Mouse (Mus musculus): ENCODE data around the gene Btnl6. TPM values are rescaled to one million over a fixed set of nuclear protein-coding genes. Genes with fewer than 3 reads are reported as not detected.
"Not testable (repeated sequence)": the region's sequence is repeated elsewhere in the genome, so short reads cannot be mapped to it uniquely, and the experiment has no call there.

Gene Btnl6
- total and polyA plus RNA-seq, 2 experiments = not detected

GRCm38 (mm10) chr17:34470491-34470890, 46.7 kb downstream of the Btnl6 start:
- no peak overlapping the region for H3K4me3 ChIP-seq (ENCODE audit: insufficient read depth, low read depth, low read length)
- TF ChIP-seq POLR2A (IDR thresholded peaks at IDR 0.05; ENCODE audit: extremely low read depth, insufficient read depth, low read length) (no peak), CTCF (IDR thresholded peaks at IDR 0.05; ENCODE audit: low read depth, low read length) (no peak)
- no peaks in the 10 kb centered on the region for H3K27me3 ChIP-seq (ENCODE audit: control insufficient read depth, insufficient read depth, low read length)
- 78% methylated on average over 2 of the region's 2 CpGs for WGBS
- no peaks in the 10 kb centered on the region for H3K36me3 ChIP-seq (ENCODE audit: control insufficient read depth, insufficient read depth, low read length)
- no peaks in the 10 kb centered on the region for H3K79me2 ChIP-seq (ENCODE audit: control insufficient read depth, insufficient read depth, low read length)
- H3K9ac ChIP-seq (ENCODE audit: low read depth, low read length) = no peak overlapping the region
- H3K27ac ChIP-seq (replicated peaks; ENCODE audit: insufficient read depth, low read depth, low read length) = no peak overlapping the region
- DNase-seq (ENCODE audit: extremely low read depth, low read depth, low spot score) = no peak
- no peaks in the 10 kb centered on the region for H3K4me1 ChIP-seq (ENCODE audit: control insufficient read depth, insufficient read depth, low read length)

GRCm38 (mm10) chr17:34465906-34466305, 51.2 kb downstream of the Btnl6 start:
- not testable (repeated sequence) for H3K79me2 ChIP-seq (ENCODE audit: control insufficient read depth, insufficient read depth, low read length); H3K4me3 ChIP-seq (ENCODE audit: insufficient read depth, low read depth, low read length); H3K9ac ChIP-seq (ENCODE audit: low read depth, low read length); H3K4me1 ChIP-seq (ENCODE audit: control insufficient read depth, insufficient read depth, low read length); H3K36me3 ChIP-seq (ENCODE audit: control insufficient read depth, insufficient read depth, low read length); H3K27me3 ChIP-seq (ENCODE audit: control insufficient read depth, insufficient read depth, low read length); DNase-seq (ENCODE audit: extremely low read depth, low read depth, low spot score); H3K27ac ChIP-seq (replicated peaks; ENCODE audit: insufficient read depth, low read depth, low read length)

GRCm38 (mm10) chr17:34459255-34459654, 57.9 kb downstream of the Btnl6 start:
- DNase-seq (ENCODE audit: extremely low read depth, low read depth, low spot score) = no peak
- no peak overlapping the region for H3K4me3 ChIP-seq (ENCODE audit: insufficient read depth, low read depth, low read length)
- no peaks in the 10 kb centered on the region for H3K36me3 ChIP-seq (ENCODE audit: control insufficient read depth, insufficient read depth, low read length)
- H3K4me1 ChIP-seq (ENCODE audit: control insufficient read depth, insufficient read depth, low read length) = no peaks in the 10 kb centered on the region
- no peaks in the 10 kb centered on the region for H3K79me2 ChIP-seq (ENCODE audit: control insufficient read depth, insufficient read depth, low read length)
- no peak overlapping the region for H3K27ac ChIP-seq (replicated peaks; ENCODE audit: insufficient read depth, low read depth, low read length)
- TF ChIP-seq POLR2A (IDR thresholded peaks at IDR 0.05; ENCODE audit: extremely low read depth, insufficient read depth, low read length) (no peak), CTCF (IDR thresholded peaks at IDR 0.05; ENCODE audit: low read depth, low read length) (no peak)
- H3K27me3 ChIP-seq (ENCODE audit: control insufficient read depth, insufficient read depth, low read length) = no peaks in the 10 kb centered on the region
- no peak overlapping the region for H3K9ac ChIP-seq (ENCODE audit: low read depth, low read length)
- WGBS = 82% methylated on average over 3 of the region's 3 CpGs

Other genes with a start within 250 kb of the Btnl6 start
- gene H2-Aa, start 229.5 kb downstream of the Btnl6 start, total RNA-seq (2014; rRNA removed) = 32.8 and 58.4 TPM in 2 replicates
- 42.8 and 78.0 TPM in 2 replicates for gene H2-Aa, start 229.5 kb downstream of the Btnl6 start, polyA plus RNA-seq (2012; rRNA removed)
- gene H2-Eb1, start 211.5 kb downstream of the Btnl6 start, total RNA-seq (2014; rRNA removed) = 18.5 and 38.0 TPM in 2 replicates
- gene H2-Eb1, start 211.5 kb downstream of the Btnl6 start, polyA plus RNA-seq (2012; rRNA removed) = 23.3 and 39.5 TPM in 2 replicates
- 0.09 and 0.13 TPM in 2 replicates for gene H2-Eb2, start 191.7 kb downstream of the Btnl6 start, total RNA-seq (2014; rRNA removed)
- 0.16 TPM in 1 of 2 replicates, not detected in the other for gene H2-Eb2, start 191.7 kb downstream of the Btnl6 start, polyA plus RNA-seq (2012; rRNA removed)
- 0.09 TPM in 1 of 2 replicates, not detected in the other for gene Btnl2, start 162.5 kb downstream of the Btnl6 start, total RNA-seq (2014; rRNA removed)
- gene Btnl2, start 162.5 kb downstream of the Btnl6 start, polyA plus RNA-seq (2012; rRNA removed) = 0.05 TPM in 1 of 2 replicates, not detected in the other
- not detected in 2 replicates for gene Btnl1, start 140.2 kb downstream of the Btnl6 start, total RNA-seq (2014; rRNA removed)
- not detected in 2 replicates for gene Btnl1, start 140.2 kb downstream of the Btnl6 start, polyA plus RNA-seq (2012; rRNA removed)
- not detected in 2 replicates for gene BC051142, start 118.5 kb downstream of the Btnl6 start, total RNA-seq (2014; rRNA removed)
- 0.06 TPM in 1 of 2 replicates, not detected in the other for gene BC051142, start 118.5 kb downstream of the Btnl6 start, polyA plus RNA-seq (2012; rRNA removed)
- 0.09 TPM in 1 of 2 replicates, not detected in the other for gene Btnl4, start 40.0 kb downstream of the Btnl6 start, total RNA-seq (2014; rRNA removed)
- gene Btnl4, start 40.0 kb downstream of the Btnl6 start, polyA plus RNA-seq (2012; rRNA removed) = not detected in 2 replicates
- 0.83 and 2.6 TPM in 2 replicates for gene Notch4, start 46.9 kb upstream of the Btnl6 start, total RNA-seq (2014; rRNA removed)
- gene Notch4, start 46.9 kb upstream of the Btnl6 start, polyA plus RNA-seq (2012; rRNA removed) = 1.8 and 3.4 TPM in 2 replicates
- gene Gpsm3, start 72.5 kb upstream of the Btnl6 start, total RNA-seq (2014; rRNA removed) = 0.65 and 0.94 TPM in 2 replicates
- 2.5 and 3.4 TPM in 2 replicates for gene Gpsm3, start 72.5 kb upstream of the Btnl6 start, polyA plus RNA-seq (2012; rRNA removed)
- 10.9 and 17.1 TPM in 2 replicates for gene Pbx2, start 73.9 kb upstream of the Btnl6 start, total RNA-seq (2014; rRNA removed)
- gene Pbx2, start 73.9 kb upstream of the Btnl6 start, polyA plus RNA-seq (2012; rRNA removed) = 19.5 and 21.1 TPM in 2 replicates
- gene Ager, start 80.5 kb upstream of the Btnl6 start, total RNA-seq (2014; rRNA removed) = 0.07 and 0.09 TPM in 2 replicates
- gene Ager, start 80.5 kb upstream of the Btnl6 start, polyA plus RNA-seq (2012; rRNA removed) = 0.21 and 0.29 TPM in 2 replicates
- gene Rnf5, start 86.3 kb upstream of the Btnl6 start, total RNA-seq (2014; rRNA removed) = 23.0 and 31.5 TPM in 2 replicates
- gene Rnf5, start 86.3 kb upstream of the Btnl6 start, polyA plus RNA-seq (2012; rRNA removed) = 155 and 182 TPM in 2 replicates
- gene Agpat1, start 86.9 kb upstream of the Btnl6 start, total RNA-seq (2014; rRNA removed) = 4.3 and 4.8 TPM in 2 replicates
- gene Agpat1, start 86.9 kb upstream of the Btnl6 start, polyA plus RNA-seq (2012; rRNA removed) = 31.8 and 40.5 TPM in 2 replicates
- 0.37 and 0.60 TPM in 2 replicates for gene Egfl8, start 98.6 kb upstream of the Btnl6 start, total RNA-seq (2014; rRNA removed)
- 0.82 and 1.2 TPM in 2 replicates for gene Egfl8, start 98.6 kb upstream of the Btnl6 start, polyA plus RNA-seq (2012; rRNA removed)
- gene Ppt2, start 111.2 kb upstream of the Btnl6 start, total RNA-seq (2014; rRNA removed) = 22.5 and 28.5 TPM in 2 replicates
- gene Ppt2, start 111.2 kb upstream of the Btnl6 start, polyA plus RNA-seq (2012; rRNA removed) = 38.5 and 46.7 TPM in 2 replicates
- not detected in 2 replicates for gene Prrt1, start 112.2 kb upstream of the Btnl6 start, total RNA-seq (2014; rRNA removed)
- gene Prrt1, start 112.2 kb upstream of the Btnl6 start, polyA plus RNA-seq (2012; rRNA removed) = 0.32 and 0.39 TPM in 2 replicates
- 4.2 and 5.3 TPM in 2 replicates for gene Fkbpl, start 127.4 kb upstream of the Btnl6 start, total RNA-seq (2014; rRNA removed)
- 2.0 and 3.0 TPM in 2 replicates for gene Fkbpl, start 127.4 kb upstream of the Btnl6 start, polyA plus RNA-seq (2012; rRNA removed)
- 4.4 and 6.6 TPM in 2 replicates for gene Atf6b, start 129.8 kb upstream of the Btnl6 start, total RNA-seq (2014; rRNA removed)
- 29.8 and 34.6 TPM in 2 replicates for gene Atf6b, start 129.8 kb upstream of the Btnl6 start, polyA plus RNA-seq (2012; rRNA removed)
- 3.6 and 5.6 TPM in 2 replicates for gene Tnxb, start 153.2 kb upstream of the Btnl6 start, total RNA-seq (2014; rRNA removed)
- gene Tnxb, start 153.2 kb upstream of the Btnl6 start, polyA plus RNA-seq (2012; rRNA removed) = 2.4 and 3.5 TPM in 2 replicates
- 421 and 487 TPM in 2 replicates for gene C4b, start 226.5 kb upstream of the Btnl6 start, total RNA-seq (2014; rRNA removed)
- 561 and 742 TPM in 2 replicates for gene C4b, start 226.5 kb upstream of the Btnl6 start, polyA plus RNA-seq (2012; rRNA removed)

All from liver, adult 2 months (tissue).